13 mouse cellular contexts compared by ENCODE assay signal in the genomic region with DNA sequence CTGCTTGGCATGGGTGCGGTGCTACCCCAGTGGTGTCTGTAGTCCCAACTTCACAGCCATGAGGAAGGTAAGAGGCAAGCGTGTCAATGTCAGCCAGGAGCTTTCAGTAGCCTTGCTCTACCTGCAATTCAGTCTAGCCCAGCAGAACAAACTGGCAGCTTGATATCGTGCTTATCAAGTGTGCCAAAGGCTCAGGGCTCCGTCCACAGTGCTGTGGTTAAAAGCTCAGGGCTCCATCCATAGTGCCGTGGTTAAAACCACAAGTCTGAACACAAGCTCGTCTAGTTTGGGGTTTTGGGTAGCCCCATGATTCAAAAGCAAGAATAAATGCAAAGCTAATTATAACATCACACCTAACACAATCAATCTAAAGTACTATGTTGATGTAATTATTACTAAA.
DNase-seq lines count a peak whose midpoint lies in the region; ATAC-seq and TF ChIP-seq lines count a peak whose summit lies in the region.
"Had no signal": no experiment of that assay in that cellular context is flagged by ENCODE, and none has a peak within 500 bp of the region (broad histone marks: within the 10 kb centered on the region; RNA-seq: fewer than 3 reads in every experiment).

No protein-coding gene starts in this region.

- H3K4me3 ChIP-seq in E14TG2a.4 (replicated peaks; ENCODE audit: low read length) = peak overlapping the region; percentile 74
- no peak overlapping the region for H3K4me3 ChIP-seq in liver, embryonic 16.5 days (ENCODE audit: low read depth, low read length)

- H3K4me1 ChIP-seq in E14TG2a.4 (replicated peaks; ENCODE audit: low read depth, low read length) = peaks cover 52% of the 10 kb centered on the region
- peaks cover 14% of the 10 kb centered on the region for H3K4me1 ChIP-seq in liver, embryonic 16.5 days (ENCODE audit: control insufficient read depth, low read depth, low read length)

- peaks cover 17% of the 10 kb centered on the region for H3K36me3 ChIP-seq in E14TG2a.4 (ENCODE audit: insufficient read depth, low read length)
- H3K36me3 ChIP-seq in liver, embryonic 16.5 days (ENCODE audit: control insufficient read depth, insufficient read depth) = peaks cover 5% of the 10 kb centered on the region

- 27% methylated on average over 6 of the region's 6 CpGs for WGBS in liver, embryonic 16.5 days (ENCODE audit: insufficient replicate concordance)

- no peaks in the 10 kb centered on the region for H3K9me3 ChIP-seq in E14TG2a.4 (ENCODE audit: low read length)
- no peaks in the 10 kb centered on the region for H3K9me3 ChIP-seq in liver, embryonic 16.5 days (replicated peaks; ENCODE audit: control insufficient read depth, low read length)

- H3K9ac ChIP-seq in liver, embryonic 16.5 days (ENCODE audit: low read depth, low read length) = no peak overlapping the region
- H3K9ac ChIP-seq: lung, embryonic 14.5 days had no signal

- no peak overlapping the region for H3K4me2 ChIP-seq in liver, embryonic 16.5 days (ENCODE audit: low read depth, low read length)

- peak; percentile 31; the same call in 1 of the 2 replicates for ATAC-seq in granulocyte monocyte progenitor cell, adult 5-6 weeks (replicated peaks; ENCODE audit: poor library complexity, severe bottlenecking)
- peak; percentile 43; the same call in 1 of the 2 replicates for ATAC-seq in liver, embryonic 16.5 days (ENCODE audit: low read depth)
- ATAC-seq: hindbrain, embryonic 16.5 days had no signal

- TF ChIP-seq CTCF in E14TG2a.4 (conservative IDR thresholded peaks at IDR 0.05; ENCODE audit: low read length) = no peak

- H3K27me3 ChIP-seq in E14TG2a.4 (ENCODE audit: insufficient read depth, low read length) = no peaks in the 10 kb centered on the region
- no peaks in the 10 kb centered on the region for H3K27me3 ChIP-seq in liver, embryonic 16.5 days (ENCODE audit: control insufficient read depth, insufficient read depth, low read depth, low read length)

- no peak overlapping the region; the same call in 1 of the 2 replicates for H3K27ac ChIP-seq in liver, embryonic 16.5 days (ENCODE audit: low read length)
- H3K27ac ChIP-seq: macrophage had no signal

- intact Hi-C loops in gastrocnemius, postnatal 36 days (cut with DNase I) = no loop called here

- peak; percentile 26 for DNase-seq in c-Kit-positive CD71-negative TER-119-negative erythroid progenitor cells, embryonic 14.5 days (ENCODE audit: low read depth)
- no peak for DNase-seq in gastrocnemius, postnatal 36 days
- no peak for DNase-seq in yolk sac, embryonic 10.5 days (ENCODE audit: low spot score)
- no peak for DNase-seq in lung, adult 18-20 months
- DNase-seq: cerebellum, adult 2 months; kidney, adult 11 months; kidney, postnatal 25 days; lung, embryonic 14.5 days had no signal
